Mouse (Mus musculus): ENCODE results near the gene Hist2h4.
"Not testable (repeated sequence)": the region's sequence is repeated elsewhere in the genome, so short reads cannot be mapped to it uniquely, and the experiment has no call there.

Gene Hist2h4

GRCm38 (mm10) chr3:96269511-96270474, 6.7 kb upstream of the Hist2h4 start, which contains the start of gene Hist2h2bb:
Hist2h2bb (plus strand) TSS chr3:96269752.
- in situ Hi-C loops (cut with MboI, MseI), result no loop called here

GRCm38 (mm10) chr3:96268776-96269378, 5.8 kb upstream of the Hist2h4 start:
- in situ Hi-C loops (cut with MboI, MseI), result not testable (repeated sequence)

- in situ Hi-C loops (cut with MboI, MseI), result no loop called here
These were observed 5.1 kb upstream of the Hist2h4 start, which contains the start of gene Hist2h3b for GRCm38 (mm10) chr3:96268051-96268775. Hist2h3b (plus strand) TSS chr3:96268654.

DNA sequence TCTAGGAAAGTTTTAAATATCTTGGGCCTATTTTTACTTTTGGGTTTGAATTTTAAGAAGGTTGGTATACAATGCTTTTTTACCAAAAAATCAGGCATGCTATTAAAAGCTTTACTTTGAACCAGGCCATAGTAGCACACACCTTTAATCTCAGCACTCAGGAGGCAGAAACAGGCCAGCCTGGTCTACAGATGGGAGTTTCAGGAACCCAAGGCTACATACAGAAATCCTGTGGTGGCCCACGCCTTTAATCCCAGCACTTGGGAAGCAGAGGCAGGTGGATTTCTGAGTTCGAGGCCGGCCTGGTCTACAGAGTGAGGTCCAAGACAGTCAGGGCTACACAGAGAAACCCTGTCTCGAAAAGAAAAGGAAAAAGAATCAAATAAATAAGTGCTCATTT, 4.4 kb upstream of the Hist2h4 start:
- in situ Hi-C loops (cut with MboI, MseI), result no loop called here

DNA sequence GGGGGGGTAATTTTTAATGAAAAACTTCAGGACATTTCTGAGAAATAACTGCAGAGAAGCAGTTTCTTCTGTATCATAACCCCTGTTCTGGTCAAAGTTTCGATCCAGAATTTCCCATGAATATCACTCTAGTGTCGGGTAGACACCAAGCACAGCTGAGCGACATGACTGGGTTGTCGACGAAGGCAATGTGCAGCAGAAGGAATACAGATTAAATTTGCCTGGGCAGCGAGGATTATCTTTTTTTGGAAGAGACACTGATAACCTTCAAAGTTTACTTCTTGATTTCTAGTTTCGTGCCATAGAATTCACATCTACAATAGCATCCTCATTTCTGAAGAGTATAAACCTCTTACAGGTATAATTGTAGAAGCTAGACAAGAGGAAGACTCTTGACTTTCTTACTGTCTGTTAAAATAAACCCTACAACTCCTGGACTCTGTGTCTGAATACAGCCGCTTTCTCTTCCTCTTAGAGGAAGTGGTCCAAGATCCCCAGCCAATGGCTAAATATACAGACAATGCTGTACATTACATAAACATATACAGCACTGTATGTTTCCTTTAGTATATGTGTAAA, 3.1 kb upstream of the Hist2h4 start:
- in situ Hi-C loops (cut with MboI, MseI), result no loop called here

DNA sequence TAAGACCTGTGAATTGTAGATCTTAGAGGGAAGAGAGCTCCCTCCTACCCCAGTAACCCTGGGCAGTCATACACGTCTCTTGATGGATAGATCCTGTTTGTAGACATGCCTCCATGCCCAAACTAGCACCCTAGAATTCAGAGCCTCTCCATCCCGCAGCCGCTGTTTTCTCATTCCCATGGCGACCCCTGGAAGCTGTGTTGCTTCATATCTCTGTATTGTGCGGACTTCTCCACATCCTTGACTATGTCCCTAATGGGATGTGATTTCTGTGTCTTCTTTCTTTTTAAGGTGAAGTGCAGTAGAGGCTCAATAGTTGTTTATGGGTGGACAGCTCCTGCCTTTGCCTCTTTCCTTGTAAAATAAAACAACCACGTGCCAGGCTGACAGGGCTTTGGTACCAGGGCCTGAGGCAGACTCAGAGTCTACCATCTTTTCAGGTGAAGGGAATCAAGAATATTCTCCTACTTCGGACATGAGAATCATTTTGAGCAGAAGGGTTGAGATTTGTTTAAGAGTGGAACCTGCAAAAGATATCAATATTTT, 1.4 kb upstream of the Hist2h4 start:
- in situ Hi-C loops (cut with MboI, MseI), result no loop called here

DNA sequence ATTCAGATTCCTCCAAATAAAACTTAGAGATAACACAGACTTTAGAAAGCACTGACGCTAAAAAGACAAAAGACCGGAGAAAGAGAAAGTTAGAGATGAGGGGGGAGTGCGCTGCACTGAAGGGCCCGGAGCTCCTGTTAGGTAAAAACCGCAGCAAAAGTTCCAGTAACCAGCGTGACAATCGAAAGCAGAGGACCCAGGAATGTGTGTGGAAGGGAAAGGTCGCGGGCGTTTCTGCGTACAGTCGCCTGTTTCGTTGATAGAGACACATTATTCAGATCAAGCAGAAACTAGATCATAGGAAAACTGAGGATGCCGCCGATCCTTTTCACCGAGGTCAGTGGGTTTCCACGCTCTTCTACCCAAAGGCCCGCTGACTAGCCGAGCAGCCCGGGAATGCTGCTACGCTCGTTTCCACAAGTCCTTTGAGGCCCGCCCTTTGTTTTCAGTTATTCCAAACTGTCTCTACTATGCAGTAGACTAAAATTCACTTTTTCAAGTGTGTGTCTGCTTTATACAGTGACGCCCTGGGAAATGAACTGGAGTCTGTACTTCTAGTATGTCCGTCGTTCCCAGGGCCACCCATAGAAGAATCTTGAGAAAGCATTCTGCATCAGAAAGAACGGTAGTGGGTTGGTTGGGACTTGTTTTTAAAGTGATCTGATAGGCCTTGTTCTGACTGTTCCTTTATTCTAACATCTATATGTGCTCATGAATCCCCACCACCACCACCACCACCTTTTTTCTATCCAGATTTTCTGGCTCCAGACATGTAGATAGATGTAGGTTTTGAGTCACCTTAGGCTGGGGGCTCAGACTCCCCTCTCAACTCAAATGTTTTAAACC, 670 bp upstream of the Hist2h4 start:
- in situ Hi-C loops (cut with MboI, MseI), result no loop called here

- in situ Hi-C loops (cut with MboI, MseI), result no loop called here
These were observed 765 bp downstream of the Hist2h4 start for GRCm38 (mm10) chr3:96262216-96262875.

- in situ Hi-C loops (cut with MboI, MseI), result no loop called here
These were observed 1.5 kb downstream of the Hist2h4 start for GRCm38 (mm10) chr3:96261623-96262022.

- in situ Hi-C loops (cut with MboI, MseI), result no loop called here
These were observed 2.9 kb downstream of the Hist2h4 start for GRCm38 (mm10) chr3:96260220-96260619.

GRCm38 (mm10) chr3:96257190-96257589, 5.9 kb downstream of the Hist2h4 start:
- in situ Hi-C loops (cut with MboI, MseI), result no loop called here

- in situ Hi-C loops (cut with MboI, MseI), result no loop called here
These were observed 7.1 kb downstream of the Hist2h4 start for GRCm38 (mm10) chr3:96255926-96256593.

GRCm38 (mm10) chr3:96254683-96255355, 8.3 kb downstream of the Hist2h4 start:
- in situ Hi-C loops (cut with MboI, MseI), result no loop called here

DNA sequence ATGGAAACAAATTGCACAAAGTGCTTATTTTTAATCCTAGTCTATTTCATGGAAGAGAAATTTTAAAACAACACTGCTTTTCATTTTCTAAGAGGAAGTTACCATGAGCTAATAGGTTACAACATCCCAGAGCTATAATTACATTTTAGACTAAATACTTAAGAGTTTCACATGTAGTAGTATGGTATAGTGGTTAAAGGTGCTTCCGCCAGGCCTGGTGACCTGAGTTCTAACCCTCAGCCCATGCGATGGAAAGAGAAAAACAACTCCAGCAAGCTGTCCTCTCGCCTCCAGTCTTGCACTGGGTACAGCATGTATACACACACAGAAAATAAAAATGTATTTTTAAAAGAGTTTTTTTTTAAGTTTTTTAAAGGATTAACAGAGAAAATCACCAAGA, 11.3 kb downstream of the Hist2h4 start:
- in situ Hi-C loops (cut with MboI, MseI), result no loop called here

DNA sequence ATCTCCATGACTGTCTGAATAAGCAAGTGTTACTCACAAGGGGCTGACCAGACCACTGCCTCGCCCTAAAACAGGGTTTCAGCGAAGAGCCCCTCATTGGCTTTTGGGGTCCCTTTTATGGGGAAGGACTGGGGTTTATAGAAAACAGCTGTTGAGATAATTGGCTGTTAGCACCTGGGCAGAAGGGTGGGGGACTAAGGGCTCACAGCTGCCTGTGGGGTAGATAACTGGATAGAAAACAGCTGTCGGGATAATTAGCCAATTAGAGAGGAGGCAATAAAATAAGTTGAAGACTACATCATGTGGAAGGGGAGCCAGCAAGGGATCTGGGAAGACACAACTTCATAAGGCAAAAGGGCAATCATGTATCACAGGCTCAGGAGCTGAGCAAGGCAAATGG, 12.2 kb downstream of the Hist2h4 start:
- in situ Hi-C loops (cut with MboI, MseI), result no loop called here

DNA sequence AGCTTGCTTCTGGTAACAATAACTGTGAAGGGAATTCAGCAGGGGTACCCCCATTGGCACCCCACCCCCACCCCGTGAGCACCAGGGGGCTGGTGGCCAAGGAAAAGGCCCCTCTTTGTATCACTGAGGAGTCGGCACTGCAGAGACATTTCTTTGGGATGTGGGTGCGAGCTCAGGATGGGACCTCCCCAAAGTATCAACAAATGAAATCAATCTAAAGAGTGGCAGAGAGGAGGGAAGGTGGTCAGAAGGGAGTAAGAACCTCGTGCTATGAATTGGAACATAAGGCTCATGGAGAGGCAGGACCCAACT, 14.1 kb downstream of the Hist2h4 start:
- in situ Hi-C loops (cut with MboI, MseI), result no loop called here

DNA sequence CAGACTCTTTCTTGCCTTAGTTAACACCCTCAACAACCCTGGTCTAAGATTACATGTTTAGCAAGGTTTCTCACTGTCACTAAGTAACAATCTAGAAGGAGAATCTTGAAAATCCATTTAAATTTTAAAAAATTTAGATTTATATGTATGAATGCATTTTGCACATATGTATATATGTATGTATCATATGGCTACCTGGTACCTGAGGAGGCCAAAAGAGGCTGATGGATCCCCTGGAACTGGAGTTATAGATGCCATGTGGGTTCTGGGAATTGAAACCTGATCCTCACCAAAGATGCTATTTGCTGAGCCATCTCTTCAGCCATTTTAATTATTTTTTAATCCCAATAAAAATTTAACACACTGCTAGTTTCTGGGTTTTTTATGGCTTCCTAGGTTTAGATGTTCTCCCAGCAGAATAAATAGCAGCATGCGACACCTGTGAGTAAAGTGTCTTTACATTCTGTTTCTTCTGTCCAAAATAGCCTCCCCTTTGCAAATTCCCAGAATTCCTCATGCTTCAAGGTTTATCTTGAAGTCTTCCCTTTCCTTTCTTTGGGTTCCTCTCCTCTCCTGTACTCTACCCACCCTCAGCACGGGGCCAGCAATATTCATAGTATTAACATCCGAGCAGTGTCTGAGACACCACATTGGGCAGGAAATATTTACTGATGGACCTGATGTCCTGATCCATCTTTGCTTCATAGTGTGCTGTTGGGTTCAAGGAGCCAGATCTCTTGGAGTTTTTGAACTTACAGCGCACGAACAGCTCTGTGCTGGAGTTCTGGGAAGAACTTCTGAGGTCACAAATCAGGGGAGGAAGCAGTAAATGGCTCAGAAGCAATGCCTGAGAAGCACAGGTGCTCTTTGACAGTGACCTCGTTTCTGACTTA, 14.7 kb downstream of the Hist2h4 start:
- in situ Hi-C loops (cut with MboI, MseI), result no loop called here
